In genomic region chr14:75773431-75773830, GRCm38 (mm10) we compare ENCODE assay signal across 14 mouse cellular contexts. TPM values are rescaled to one million over a fixed set of nuclear protein-coding genes. Genes with fewer than 3 reads are reported as not detected.
A peak's percentile ranks its signal among the peaks of the same experiment; 100 is the strongest.
DNase-seq lines count a peak whose midpoint lies in the region; ATAC-seq lines count a peak whose summit lies in the region.
"Had no signal": no experiment of that assay in that cellular context is flagged by ENCODE, and none has a peak within 500 bp of the region (broad histone marks: within the 10 kb centered on the region; RNA-seq: fewer than 3 reads in every experiment).

No protein-coding gene starts in this region.

- H3K4me3 ChIP-seq in kidney, embryonic 14.5 days (ENCODE audit: low read length), result no peak overlapping the region
- peak overlapping the region; percentile 5; the same call in 1 of the 2 replicates for H3K4me3 ChIP-seq in heart, embryonic 10.5 days
- no peak overlapping the region for H3K4me3 ChIP-seq in liver, embryonic 11.5 days (ENCODE audit: low read depth, low read length)
- no peak overlapping the region for H3K4me3 ChIP-seq in midbrain, embryonic 10.5 days
- H3K4me3 ChIP-seq: limb, embryonic 13.5 days had no signal

- DNase-seq in kidney, adult 9 months, result no peak
- peak; percentile 55 for DNase-seq in adrenal gland, postnatal 14 days
- DNase-seq in heart, embryonic 10.5 days (ENCODE audit: low spot score), result peak; percentile 90
- DNase-seq in liver, embryonic 11.5 days (ENCODE audit: low spot score), result no peak
- no peak for DNase-seq in cerebellum, adult 9-11 months
- DNase-seq in midbrain, embryonic 10.5 days (ENCODE audit: low spot score), result no peak
- DNase-seq in urinary bladder, postnatal 25 days (ENCODE audit: low spot score), result no peak
- DNase-seq: cerebellum, postnatal 25 days; layer of hippocampus, adult 9-11 months; lung, postnatal 4 days; retina, postnatal 1 day had no signal

- H3K4me1 ChIP-seq in kidney, embryonic 14.5 days (ENCODE audit: control insufficient read depth, insufficient read depth, low read length), result 0 out of 2 replicates have a peak, but pooled peaks cover 5% of the 10 kb centered on the region
- H3K4me1 ChIP-seq in heart, embryonic 10.5 days, result peaks cover 23% of the 10 kb centered on the region
- peaks cover 15% of the 10 kb centered on the region for H3K4me1 ChIP-seq in liver, embryonic 11.5 days (replicated peaks; ENCODE audit: control insufficient read depth, insufficient read depth, low read length)
- H3K4me1 ChIP-seq in midbrain, embryonic 10.5 days, result no peaks in the 10 kb centered on the region
- H3K4me1 ChIP-seq: limb, embryonic 13.5 days had no signal

- no peaks in the 10 kb centered on the region for H3K27me3 ChIP-seq in kidney, embryonic 14.5 days (ENCODE audit: control insufficient read depth, insufficient read depth, low read length)
- no peaks in the 10 kb centered on the region for H3K27me3 ChIP-seq in heart, embryonic 10.5 days (ENCODE audit: insufficient read depth, poor library complexity, severe bottlenecking)
- no peaks in the 10 kb centered on the region for H3K27me3 ChIP-seq in liver, embryonic 11.5 days (replicated peaks; ENCODE audit: control insufficient read depth, insufficient read depth, low read length)
- H3K27me3 ChIP-seq in midbrain, embryonic 10.5 days (ENCODE audit: low read depth, poor library complexity, severe bottlenecking), result no peaks in the 10 kb centered on the region
- H3K27me3 ChIP-seq: CH12.LX; limb, embryonic 13.5 days had no signal

- ATAC-seq in kidney, embryonic 14.5 days (ENCODE audit: low FRiP score, low TSS enrichment), result peak; percentile 45
- ATAC-seq in liver, embryonic 11.5 days (replicated peaks; ENCODE audit: low FRiP score), result peak; percentile 83

- H3K9me3 ChIP-seq in kidney, embryonic 14.5 days (ENCODE audit: control insufficient read depth, low read length), result no peaks in the 10 kb centered on the region
- no peaks in the 10 kb centered on the region for H3K9me3 ChIP-seq in heart, embryonic 10.5 days
- H3K9me3 ChIP-seq in liver, embryonic 11.5 days (ENCODE audit: control insufficient read depth, low read length), result no peaks in the 10 kb centered on the region
- no peaks in the 10 kb centered on the region for H3K9me3 ChIP-seq in midbrain, embryonic 10.5 days (replicated peaks)
- H3K9me3 ChIP-seq: limb, embryonic 13.5 days had no signal

- H3K27ac ChIP-seq in kidney, embryonic 14.5 days (ENCODE audit: low read depth, low read length), result no peak overlapping the region
- H3K27ac ChIP-seq in heart, embryonic 10.5 days, result peak overlapping the region; percentile 85
- H3K27ac ChIP-seq in liver, embryonic 11.5 days (ENCODE audit: low read depth, low read length), result peak overlapping the region; percentile 79
- no peak overlapping the region for H3K27ac ChIP-seq in midbrain, embryonic 10.5 days (replicated peaks)
- H3K27ac ChIP-seq: limb, embryonic 13.5 days had no signal

- WGBS in kidney, embryonic 14.5 days, result 43% methylated on average over 8 of the region's 8 CpGs
- 34% methylated on average over 8 of the region's 8 CpGs for WGBS in heart, embryonic 10.5 days
- WGBS in liver, embryonic 11.5 days, result 54% methylated on average over 8 of the region's 8 CpGs
- 91% methylated on average over 8 of the region's 8 CpGs for WGBS in midbrain, embryonic 10.5 days

- no peak overlapping the region for H3K4me2 ChIP-seq in kidney, embryonic 14.5 days (replicated peaks; ENCODE audit: low read depth, low read length)
- H3K4me2 ChIP-seq in liver, embryonic 11.5 days, result peak overlapping the region; percentile 32
- H3K4me2 ChIP-seq: limb, embryonic 13.5 days had no signal

- H3K9ac ChIP-seq in kidney, embryonic 14.5 days (ENCODE audit: low read depth, low read length), result no peak overlapping the region
- H3K9ac ChIP-seq in liver, embryonic 11.5 days (ENCODE audit: low read depth, low read length), result peak overlapping the region; percentile 50
- H3K9ac ChIP-seq: limb, embryonic 13.5 days had no signal

- peaks cover 7% of the 10 kb centered on the region; the same call in 1 of the 2 replicates for H3K36me3 ChIP-seq in kidney, embryonic 14.5 days (ENCODE audit: control insufficient read depth, insufficient read depth, low read length)
- peaks cover 48% of the 10 kb centered on the region for H3K36me3 ChIP-seq in heart, embryonic 10.5 days
- peaks cover 11% of the 10 kb centered on the region; the same call in 1 of the 2 replicates for H3K36me3 ChIP-seq in liver, embryonic 11.5 days (ENCODE audit: control insufficient read depth, insufficient read depth, low read length)
- H3K36me3 ChIP-seq in midbrain, embryonic 10.5 days, result peaks cover 83% of the 10 kb centered on the region

RNA-seq across cellular contexts. Expression of gene Slc25a30, which starts 13.4 kb away (rescaled TPM):
- 8.1 and 9.6 TPM in 2 replicates for polyA plus RNA-seq in kidney, embryonic 14.5 days (2014; fragmentation: Nextera tagmentation; extraction: Ambion mirVana)
- 71.2 and 102 TPM in 2 replicates for total RNA-seq in adrenal gland, postnatal 14 days (2021)
- polyA plus RNA-seq in heart, embryonic 10.5 days (2016; fragmentation: Nextera tagmentation; extraction: Ambion mirVana), result 5.2 and 5.8 TPM in 2 replicates
- polyA plus RNA-seq in liver, embryonic 11.5 days (2014; fragmentation: Nextera tagmentation; extraction: Ambion mirVana), result 6.4 and 7.3 TPM in 2 replicates
- 5.8 and 6.3 TPM in 2 replicates for polyA plus RNA-seq in midbrain, embryonic 10.5 days (2016; fragmentation: Nextera tagmentation; extraction: Ambion mirVana)

RNA-seq across cellular contexts. Expression of gene Cog3, which starts 19.1 kb away (rescaled TPM):
- polyA plus RNA-seq in kidney, embryonic 14.5 days (2014; fragmentation: Nextera tagmentation; extraction: Ambion mirVana), result 12.0 and 24.9 TPM in 2 replicates
- 22.2 and 24.9 TPM in 2 replicates for total RNA-seq in adrenal gland, postnatal 14 days (2021)
- polyA plus RNA-seq in heart, embryonic 10.5 days (2016; fragmentation: Nextera tagmentation; extraction: Ambion mirVana), result 16.6 and 18.9 TPM in 2 replicates
- polyA plus RNA-seq in liver, embryonic 11.5 days (2014; fragmentation: Nextera tagmentation; extraction: Ambion mirVana), result 18.1 and 19.3 TPM in 2 replicates
- 19.2 and 20.2 TPM in 2 replicates for polyA plus RNA-seq in midbrain, embryonic 10.5 days (2016; fragmentation: Nextera tagmentation; extraction: Ambion mirVana)

Comparison
In these comparisons a context has a peak if more than half of its experiments do, and no peak if none do; other contexts are left out.
1. H3K27ac ChIP-seq: peak in heart, embryonic 10.5 days (single experiment) and liver, embryonic 11.5 days (single experiment); none in kidney, embryonic 14.5 days (single experiment) and midbrain, embryonic 10.5 days (single experiment).
2. DNase-seq: peak in adrenal gland, postnatal 14 days (single experiment) and heart, embryonic 10.5 days (single experiment); none in kidney, adult 9 months (single experiment), liver, embryonic 11.5 days (single experiment), cerebellum, adult 9-11 months (single experiment), midbrain, embryonic 10.5 days (single experiment) and urinary bladder, postnatal 25 days (single experiment).